Mouse (Mus musculus) limb, embryonic 11.5 days (tissue): ENCODE results near the gene Slc25a29. TPM values are rescaled to one million over a fixed set of nuclear protein-coding genes. Genes with fewer than 3 reads are reported as not detected.

Source experiments
- ATAC-seq: fragments of 200-750 bp; cut with Nextera tagmentation; 2 replicates; pipeline ENCODE4 v1.8.0; 2017; ENCODE audit warnings: low read depth; ENCODE audit not compliant: insufficient number of reproducible peaks, low FRiP score, low TSS enrichment
- DNase-seq: peaks from one replicate; pipeline ENCODE4 v3.0.0-alpha.2; 2015; ENCODE audit warnings: low spot score
- H3K27ac ChIP-seq: fragments of 300-500 bp; sonication (generic); replicated peaks from 2 replicates; pipeline ENCODE4 v1.5.1; 2014; ENCODE audit warnings: low read depth, mild to moderate bottlenecking, low read length
- H3K27me3 ChIP-seq: fragments of 300-500 bp; sonication (generic); 2 replicates; pipeline ENCODE4 v1.6.1; 2014; ENCODE audit warnings: mild to moderate bottlenecking, low read length, mixed read lengths; ENCODE audit not compliant: control insufficient read depth, insufficient read depth
- H3K36me3 ChIP-seq: fragments of 300-500 bp; sonication (generic); 2 replicates; pipeline ENCODE4 v1.6.1; 2014; ENCODE audit warnings: mild to moderate bottlenecking, low read length, moderate library complexity, mixed read lengths; ENCODE audit not compliant: control insufficient read depth, insufficient read depth
- H3K4me1 ChIP-seq: fragments of 300-500 bp; sonication (generic); 2 replicates; pipeline ENCODE4 v1.6.1; 2014; ENCODE audit warnings: low read length, mixed read lengths; ENCODE audit not compliant: control insufficient read depth, insufficient read depth
- H3K4me2 ChIP-seq: fragments of 300-500 bp; sonication (generic); 2 replicates; pipeline ENCODE4 v1.6.1; 2014; ENCODE audit warnings: low read depth, mild to moderate bottlenecking, moderate library complexity; ENCODE audit not compliant: severe bottlenecking
- H3K4me3 ChIP-seq: fragments of 300-500 bp; sonication (generic); 2 replicates; pipeline ENCODE4 v1.5.1; 2014; ENCODE audit warnings: low read depth, low read length
- H3K9ac ChIP-seq: fragments of 300-500 bp; sonication (generic); 2 replicates; pipeline ENCODE4 v1.6.1; 2014; ENCODE audit warnings: mild to moderate bottlenecking, low read length
- H3K9me3 ChIP-seq: fragments of 300-500 bp; sonication (generic); 2 replicates; pipeline ENCODE4 v1.6.1; 2016; ENCODE audit warnings: low read length; ENCODE audit not compliant: control insufficient read depth
- WGBS: fragments of 180-500 bp; shearing (Covaris S2); extraction: QIAGEN DNeasy Blood & Tissue Kit; methylation state at CpG from one replicate; pipeline ENCODE4 v1.1.7; 2014; 5-methylcytosine and 5-hydroxymethylcytosine counted together
- polyA plus RNA-seq: library from polyadenylated mRNA; unstranded; fragments of >200 nt; fragmentation: Nextera tagmentation; extraction: Ambion mirVana; gene quantifications from 2 replicates; pipeline ENCODE4 v1.2.1, GENCODE M21; 2014

Gene Slc25a29
- polyA plus RNA-seq, 1 experiment from 2014 or later, result 10.9 TPM

DNA sequence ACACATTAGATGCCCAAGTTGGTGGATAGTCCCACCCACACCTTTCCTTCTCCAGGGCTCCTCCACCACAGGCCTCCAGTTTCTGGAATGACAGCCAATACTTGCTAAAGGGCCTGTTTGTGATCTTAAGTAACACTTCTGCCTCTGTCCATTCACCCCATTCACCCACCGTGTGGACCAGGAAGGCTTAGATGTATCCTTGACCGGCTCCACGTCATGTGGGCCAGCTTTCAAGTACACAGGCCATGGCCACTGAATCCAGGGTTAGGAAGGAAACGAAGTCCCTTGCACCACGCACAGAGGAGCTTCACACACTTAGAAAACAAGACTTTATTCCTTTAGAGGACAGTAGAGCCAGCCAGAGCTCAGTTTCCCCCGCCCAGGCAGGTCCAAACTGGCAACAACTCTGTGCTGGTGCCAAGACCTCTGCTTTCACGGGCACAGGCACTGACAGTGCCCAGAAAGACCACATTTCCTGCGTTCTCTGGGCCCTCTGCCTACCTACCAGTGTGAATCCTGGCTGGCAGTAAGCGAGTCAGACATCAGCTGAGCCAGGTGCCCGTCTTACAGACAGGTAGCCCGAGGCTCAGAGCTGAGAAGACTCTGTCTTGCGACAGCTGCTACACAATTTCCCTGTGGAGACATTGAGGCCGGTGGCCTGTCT lies 10.0 kb downstream of the Slc25a29 start:
- WGBS, result 93% methylated on average over 13 of the region's 13 CpGs
- no peak overlapping the region for H3K4me2 ChIP-seq
- DNase-seq, result no peak
- 0 out of 2 replicates have a peak, but pooled peaks cover 2% of the 10 kb centered on the region for H3K9me3 ChIP-seq
- H3K36me3 ChIP-seq, result peaks cover 3% of the 10 kb centered on the region; the same call in 1 of the 2 replicates
- no peak overlapping the region for H3K27ac ChIP-seq
- no peak overlapping the region for H3K9ac ChIP-seq
- ATAC-seq, result no peak
- H3K4me3 ChIP-seq, result no peak overlapping the region
- H3K27me3 ChIP-seq, result no peaks in the 10 kb centered on the region
- no peaks in the 10 kb centered on the region for H3K4me1 ChIP-seq

DNA sequence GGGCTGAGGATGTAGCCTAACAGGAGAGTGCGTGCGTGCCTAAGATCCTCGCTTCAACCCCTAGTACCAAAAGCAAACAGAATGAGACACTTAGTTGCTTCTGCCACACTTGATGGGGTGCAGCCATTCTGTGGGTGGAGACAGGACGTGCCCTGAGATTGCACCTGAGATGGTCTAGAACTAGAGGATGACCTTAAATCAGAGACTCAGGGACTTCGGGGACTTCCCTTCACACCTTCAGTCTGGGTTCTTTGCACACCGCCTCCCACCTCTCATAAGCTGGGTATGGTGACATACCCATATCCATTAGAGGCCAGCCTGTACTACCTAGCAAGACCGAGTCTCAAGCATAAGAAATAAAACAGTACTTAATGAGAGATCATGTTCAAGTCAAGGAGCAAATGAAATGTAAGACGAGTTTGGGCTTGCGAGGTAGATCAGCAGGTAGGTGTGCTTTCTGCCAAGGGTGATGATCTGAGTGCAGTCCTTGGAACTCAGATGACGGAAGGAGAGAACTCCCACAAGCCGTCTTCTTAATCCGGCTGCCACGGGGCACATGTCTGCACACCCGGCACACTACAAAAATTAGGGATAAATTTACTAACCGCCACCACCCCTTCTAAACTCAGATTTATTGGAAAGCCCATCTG lies 11.3 kb downstream of the Slc25a29 start:
- Histone ChIP-seq H3K9me3 (0 out of 2 replicates have a peak, but pooled peaks cover 2% of the 10 kb centered on the region), H3K4me1 (no peaks in the 10 kb centered on the region), H3K27me3 (no peaks in the 10 kb centered on the region), H3K4me2 (no peak overlapping the region), H3K27ac (no peak overlapping the region), H3K36me3 (peaks cover 3% of the 10 kb centered on the region; the same call in 1 of the 2 replicates), H3K9ac (no peak overlapping the region), H3K4me3 (no peak overlapping the region)
- DNase-seq, result no peak
- WGBS, result 90% methylated on average over 15 of the region's 15 CpGs
- ATAC-seq, result no peak

DNA sequence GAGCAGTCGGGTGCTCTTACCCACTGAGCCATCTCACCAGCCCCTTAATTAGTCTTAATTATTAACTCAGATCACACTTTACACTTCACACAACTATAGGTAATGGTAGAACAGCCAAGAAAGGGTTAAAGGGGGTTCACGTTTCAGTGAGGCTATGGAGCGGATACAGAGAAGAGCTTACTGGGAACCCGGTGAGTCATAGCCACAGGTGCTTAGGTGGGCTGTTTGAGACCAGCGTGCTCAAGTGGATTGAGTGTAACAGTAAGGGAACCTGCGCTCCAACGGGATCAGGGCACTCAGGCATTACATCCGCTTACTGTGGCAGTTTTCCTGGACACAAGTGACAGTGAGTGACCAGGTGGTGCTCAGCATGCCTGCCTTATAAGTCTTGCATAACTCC lies 12.6 kb downstream of the Slc25a29 start:
- H3K4me3 ChIP-seq, result no peak overlapping the region
- no peak overlapping the region for H3K4me2 ChIP-seq
- no peak for DNase-seq
- WGBS, result 74% methylated on average over 8 of the region's 8 CpGs
- H3K27me3 ChIP-seq, result no peaks in the 10 kb centered on the region
- H3K36me3 ChIP-seq, result peaks cover 3% of the 10 kb centered on the region; the same call in 1 of the 2 replicates
- H3K27ac ChIP-seq, result no peak overlapping the region
- no peak overlapping the region for H3K9ac ChIP-seq
- H3K9me3 ChIP-seq, result 0 out of 2 replicates have a peak, but pooled peaks cover 2% of the 10 kb centered on the region
- no peaks in the 10 kb centered on the region for H3K4me1 ChIP-seq
- ATAC-seq, result no peak

- no peaks in the 10 kb centered on the region for H3K27me3 ChIP-seq
- H3K4me3 ChIP-seq, result no peak overlapping the region
- DNase-seq (no peak), ATAC-seq (no peak)
- 80% methylated on average over 4 of the region's 4 CpGs for WGBS
- H3K4me2 ChIP-seq, result no peak overlapping the region
- no peak overlapping the region for H3K27ac ChIP-seq
- no peaks in the 10 kb centered on the region for H3K9me3 ChIP-seq
- no peak overlapping the region for H3K9ac ChIP-seq
- H3K4me1 ChIP-seq, result no peaks in the 10 kb centered on the region
- peaks cover 3% of the 10 kb centered on the region; the same call in 1 of the 2 replicates for H3K36me3 ChIP-seq
Measured at GRCm38 (mm10) chr12:108820461-108820860, 15.2 kb downstream of the Slc25a29 start.

DNA sequence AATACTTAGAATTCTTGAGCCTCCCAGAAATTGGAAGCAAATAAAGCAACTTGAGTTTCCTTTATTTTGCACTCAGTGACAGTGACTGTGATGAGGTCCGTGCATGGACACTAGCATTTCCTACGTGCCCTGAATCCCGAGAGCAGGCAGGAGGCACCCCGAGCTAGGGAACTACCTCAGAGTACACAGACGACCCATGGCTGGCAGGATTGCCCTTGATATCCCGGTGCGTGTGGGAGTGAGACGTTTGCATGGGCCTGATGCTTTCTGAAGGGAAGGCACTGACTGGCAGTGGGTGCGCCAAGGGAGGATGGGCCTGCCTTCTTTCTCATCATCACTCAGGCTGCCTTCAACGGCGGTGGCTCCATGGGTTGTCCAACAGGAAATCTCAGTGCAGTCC lies 19.1 kb downstream of the Slc25a29 start:
- Histone ChIP-seq H3K4me2 (no peak overlapping the region), H3K27ac (no peak overlapping the region), H3K4me3 (no peak overlapping the region), H3K4me1 (no peaks in the 10 kb centered on the region), H3K27me3 (no peaks in the 10 kb centered on the region), H3K36me3 (peaks cover 9% of the 10 kb centered on the region), H3K9me3 (no peaks in the 10 kb centered on the region), H3K9ac (no peak overlapping the region)
- ATAC-seq, result no peak
- 87% methylated on average over 11 of the region's 11 CpGs for WGBS
- no peak for DNase-seq

- Histone ChIP-seq H3K36me3 (peaks cover 9% of the 10 kb centered on the region), H3K4me1 (no peaks in the 10 kb centered on the region), H3K9ac (no peak overlapping the region), H3K27ac (no peak overlapping the region), H3K9me3 (no peaks in the 10 kb centered on the region), H3K4me3 (no peak overlapping the region), H3K4me2 (no peak overlapping the region), H3K27me3 (no peaks in the 10 kb centered on the region)
- ATAC-seq (no peak), DNase-seq (no peak)
- WGBS, result 98% methylated on average over 6 of the region's 6 CpGs
Measured at GRCm38 (mm10) chr12:108814470-108814869, 21.2 kb downstream of the Slc25a29 start.

- Histone ChIP-seq H3K9me3 (no peaks in the 10 kb centered on the region), H3K4me1 (no peaks in the 10 kb centered on the region), H3K9ac (no peak overlapping the region), H3K27me3 (no peaks in the 10 kb centered on the region), H3K36me3 (peaks cover 5% of the 10 kb centered on the region), H3K27ac (no peak overlapping the region), H3K4me2 (no peak overlapping the region), H3K4me3 (no peak overlapping the region)
- DNase-seq (no peak), ATAC-seq (no peak)
- 89% methylated on average over 6 of the region's 6 CpGs for WGBS
Measured at GRCm38 (mm10) chr12:108812463-108812862, 23.2 kb downstream of the Slc25a29 start.

DNA sequence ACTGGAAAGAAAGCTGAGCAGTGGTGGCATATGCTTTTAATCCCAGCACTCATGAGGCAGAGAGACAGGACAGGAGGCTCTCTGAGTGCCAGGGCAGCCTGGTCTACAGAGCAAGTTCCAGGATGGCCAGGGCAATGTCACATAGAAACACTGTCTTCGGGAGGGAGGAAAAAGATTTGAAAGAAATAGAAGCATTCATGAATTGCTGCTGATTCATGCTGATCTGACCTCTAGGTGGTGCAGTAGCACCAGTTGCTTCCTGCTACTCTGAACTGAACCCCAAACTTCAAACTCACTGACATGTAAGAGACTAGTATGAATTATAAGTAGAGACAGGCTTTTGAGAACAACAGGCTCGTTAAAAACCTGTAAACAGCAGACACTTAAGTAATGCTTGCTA lies 24.6 kb downstream of the Slc25a29 start:
- no peaks in the 10 kb centered on the region for H3K9me3 ChIP-seq
- ATAC-seq (no peak), DNase-seq (no peak)
- H3K36me3 ChIP-seq, result peaks cover 7% of the 10 kb centered on the region
- H3K4me2 ChIP-seq, result no peak overlapping the region
- H3K4me1 ChIP-seq, result no peaks in the 10 kb centered on the region
- H3K27me3 ChIP-seq, result no peaks in the 10 kb centered on the region
- no peak overlapping the region for H3K27ac ChIP-seq
- H3K9ac ChIP-seq, result no peak overlapping the region
- whole genome bisulfite sequencing, result 77% methylated on average over 2 of the region's 2 CpGs
- H3K4me3 ChIP-seq, result no peak overlapping the region
